Mouse (Mus musculus) thymus, adult 2 months (tissue): ENCODE data around the gene Tmtc1. TPM values are rescaled to one million over a fixed set of nuclear protein-coding genes. Genes with fewer than 3 reads are reported as not detected.

Experiments used
- DNase-seq: peaks from one replicate; pipeline ENCODE4 v3.0.0; 2021
- H3K27ac ChIP-seq: fragments of 200-500 bp; 2 replicates; pipeline ENCODE4 v1.5.1; 2012; ENCODE audit warnings: low read length, control low read depth; ENCODE audit not compliant: control insufficient read depth, insufficient read depth
- H3K27me3 ChIP-seq: fragments of 200-500 bp; 2 replicates; pipeline ENCODE4 v1.6.1; 2012; ENCODE audit warnings: mild to moderate bottlenecking, low read length, moderate library complexity, mixed read lengths; ENCODE audit not compliant: control insufficient read depth, insufficient read depth
- H3K36me3 ChIP-seq: fragments of 200-500 bp; 2 replicates; pipeline ENCODE4 v1.6.1; 2012; ENCODE audit warnings: mild to moderate bottlenecking, low read length, moderate library complexity; ENCODE audit not compliant: control insufficient read depth, insufficient read depth
- H3K4me1 ChIP-seq: fragments of 200-500 bp; replicated peaks from 2 replicates; pipeline ENCODE4 v1.6.1; 2012; ENCODE audit warnings: low read length; ENCODE audit not compliant: control insufficient read depth, insufficient read depth
- H3K4me3 ChIP-seq: fragments of 200-500 bp; 2 replicates; pipeline ENCODE4 v1.5.1; 2012; ENCODE audit warnings: mild to moderate bottlenecking, low read length, control low read depth, moderate library complexity; ENCODE audit not compliant: control insufficient read depth, insufficient read depth
- CTCF ChIP-seq: fragments of 200-500 bp; IDR thresholded peaks from 2 replicates; pipeline ENCODE4 v1.5.1; 2012; ENCODE audit warnings: mild to moderate bottlenecking, control low read depth, low read length, moderate library complexity, borderline replicate concordance; ENCODE audit not compliant: control insufficient read depth, poor library complexity, insufficient read depth; ENCODE audit errors: extremely low read depth
- POLR2A ChIP-seq: fragments of 200-500 bp; IDR thresholded peaks from 2 replicates; pipeline ENCODE4 v1.6.1; 2012; ENCODE audit warnings: mild to moderate bottlenecking, low read length, control low read depth, moderate library complexity; ENCODE audit not compliant: control insufficient read depth, poor library complexity, insufficient read depth; ENCODE audit errors: extremely low read depth
- WGBS: fragments of 180-500 bp; shearing (Covaris S2); methylation state at CpG from one replicate; pipeline ENCODE4 v1.1.7; 2018; 5-methylcytosine and 5-hydroxymethylcytosine counted together
- polyA plus RNA-seq: library from polyadenylated mRNA; depleted of rRNA; stranded (reverse); fragments of >200 nt; gene quantifications from 2 replicates; pipeline ENCODE4 v1.2.3, GENCODE M21; 2012

The Tmtc1 gene
- polyA plus RNA-seq, 1 experiment = 6.4 TPM

DNA sequence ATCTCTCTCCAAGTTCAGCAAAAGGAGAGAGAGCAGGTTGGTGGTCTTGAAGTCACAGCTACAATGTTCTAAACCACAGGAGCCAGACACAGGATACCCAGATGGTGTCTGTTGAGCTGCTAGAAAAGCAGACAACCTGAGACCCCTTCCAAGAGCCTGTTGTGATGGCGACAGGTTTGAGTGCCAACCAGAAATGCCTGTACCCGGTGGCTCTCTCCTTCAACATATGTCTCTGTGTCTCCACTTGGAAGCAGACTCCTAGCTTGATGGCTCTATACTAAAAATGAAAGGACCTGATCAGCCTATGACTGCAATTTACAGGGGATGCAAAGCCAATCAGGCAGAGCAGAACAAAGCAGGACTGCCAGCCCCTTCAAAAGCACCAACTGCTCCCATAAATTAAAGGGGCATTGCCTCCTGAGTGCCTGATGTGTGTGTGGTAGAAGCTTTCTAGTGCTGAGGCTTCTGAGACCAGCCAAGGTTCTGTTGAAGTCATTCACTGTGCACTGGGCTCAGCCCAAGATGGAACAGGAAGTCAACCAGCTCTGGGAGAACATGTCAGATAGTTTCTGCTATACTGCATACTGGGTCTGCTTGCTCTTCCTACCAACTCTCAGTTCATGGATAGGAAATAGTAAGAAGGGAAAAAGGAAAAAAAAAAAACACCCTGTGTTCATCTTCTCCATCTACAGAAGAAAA, 37.2 kb downstream of the Tmtc1 start:
- TF ChIP-seq POLR2A (no peak), CTCF (no peak)
- WGBS = 77% methylated on average over 2 of the region's 2 CpGs
- no peak for DNase-seq
- no peak overlapping the region for H3K27ac ChIP-seq
- H3K27me3 ChIP-seq = no peaks in the 10 kb centered on the region
- no peaks in the 10 kb centered on the region for H3K36me3 ChIP-seq
- no peaks in the 10 kb centered on the region for H3K4me1 ChIP-seq
- H3K4me3 ChIP-seq = no peak overlapping the region

DNA sequence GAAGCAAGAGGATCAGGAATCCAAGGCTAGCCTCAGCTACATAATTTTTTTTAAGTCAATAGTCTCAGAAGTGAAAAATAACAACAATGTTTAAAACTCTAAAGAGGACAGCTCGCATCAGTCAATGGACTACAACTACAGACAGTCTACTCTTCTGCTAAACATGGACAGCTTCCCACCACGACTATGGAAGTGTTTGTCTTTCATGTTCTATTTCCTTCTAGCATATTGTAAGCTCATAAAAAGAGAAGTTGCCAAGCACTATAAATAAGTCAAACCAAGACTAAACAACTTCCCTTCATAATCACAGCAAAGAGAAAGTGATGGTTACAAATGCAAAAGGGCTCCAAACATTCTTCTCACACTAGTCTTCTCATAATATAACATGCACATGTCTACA, 38.6 kb downstream of the Tmtc1 start:
- 37% methylated on average over 2 of the region's 2 CpGs for WGBS
- Histone ChIP-seq H3K36me3 (no peaks in the 10 kb centered on the region), H3K27ac (no peak overlapping the region), H3K4me1 (no peaks in the 10 kb centered on the region), H3K27me3 (no peaks in the 10 kb centered on the region), H3K4me3 (no peak overlapping the region)
- no peak for TF ChIP-seq POLR2A
- no peak for TF ChIP-seq CTCF
- DNase-seq = no peak

DNA sequence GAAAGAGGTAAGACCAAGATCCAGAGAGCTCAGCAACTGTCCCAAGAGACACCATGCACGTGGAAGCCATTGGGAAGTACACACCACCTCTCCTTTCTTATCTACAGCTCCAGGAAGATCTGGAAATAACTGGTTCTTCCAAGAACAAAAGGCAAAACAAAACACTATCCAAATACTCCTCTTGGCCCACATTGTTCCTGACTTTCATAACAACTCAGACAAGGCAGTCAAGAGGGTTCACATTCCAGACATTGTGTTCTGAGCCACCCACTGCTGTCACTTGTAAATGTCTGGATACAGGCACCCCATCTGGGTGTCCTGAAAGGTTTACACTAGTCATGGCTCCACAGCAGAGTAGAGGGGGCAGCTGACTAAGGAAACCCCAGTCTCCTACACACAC, 39.7 kb downstream of the Tmtc1 start:
- no peaks in the 10 kb centered on the region for H3K36me3 ChIP-seq
- no peak overlapping the region for H3K27ac ChIP-seq
- WGBS = 88% methylated on average over 1 of the region's 1 CpGs
- DNase-seq = no peak
- H3K4me3 ChIP-seq = no peak overlapping the region
- TF ChIP-seq CTCF = no peak
- no peaks in the 10 kb centered on the region for H3K27me3 ChIP-seq
- H3K4me1 ChIP-seq = no peaks in the 10 kb centered on the region

DNA sequence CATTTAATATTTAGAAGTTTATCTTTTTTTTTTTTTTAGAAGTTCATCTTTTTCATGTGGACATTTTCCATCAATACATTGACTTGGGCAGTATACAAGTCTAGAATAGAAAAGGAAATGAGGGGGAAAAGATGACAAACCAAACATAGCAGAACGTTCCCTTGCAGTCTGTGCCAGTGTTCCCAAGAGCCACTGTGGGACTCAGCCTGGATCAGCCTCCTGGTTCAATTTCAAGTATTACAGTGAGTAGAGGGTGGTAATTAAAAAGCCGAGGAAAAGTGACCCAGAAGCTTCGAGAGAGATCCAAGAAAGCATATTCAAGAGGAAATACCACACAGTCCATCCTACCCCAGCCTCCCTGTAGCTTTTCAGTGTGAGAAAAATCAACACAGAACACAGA, 40.4 kb downstream of the Tmtc1 start:
- no peaks in the 10 kb centered on the region for H3K4me1 ChIP-seq
- no peak overlapping the region for H3K27ac ChIP-seq

DNA sequence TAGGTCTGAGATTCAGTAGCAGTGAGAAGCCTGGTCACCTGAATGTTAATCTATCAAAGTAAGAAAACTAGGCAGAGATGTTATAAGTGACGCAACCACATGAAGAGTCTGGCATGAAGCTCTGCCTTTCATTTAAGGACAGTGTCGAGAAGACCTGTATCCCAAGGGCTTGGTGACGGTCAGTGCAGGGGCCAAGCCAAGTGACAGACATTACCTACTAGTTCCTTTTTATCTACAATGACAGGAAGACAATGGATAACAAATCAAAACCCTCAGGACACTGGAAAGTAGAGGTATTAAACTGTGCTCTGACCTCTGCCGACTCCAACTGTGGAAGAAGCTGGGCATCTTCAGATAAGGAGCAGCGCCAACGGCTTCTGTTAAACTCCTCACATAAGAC, 43.2 kb downstream of the Tmtc1 start:
- no peak overlapping the region for H3K4me3 ChIP-seq
- no peaks in the 10 kb centered on the region for H3K27me3 ChIP-seq
- no peaks in the 10 kb centered on the region for H3K4me1 ChIP-seq
- 97% methylated on average over 6 of the region's 6 CpGs for WGBS
- no peak for DNase-seq
- no peak overlapping the region for H3K27ac ChIP-seq
- H3K36me3 ChIP-seq = no peaks in the 10 kb centered on the region
- no peak for TF ChIP-seq POLR2A
- no peak for TF ChIP-seq CTCF

More for the DNA sequence above, 40.4 kb downstream of the Tmtc1 start:
- 90% methylated on average over 3 of the region's 3 CpGs for WGBS
- H3K27me3 ChIP-seq = no peaks in the 10 kb centered on the region
- no peaks in the 10 kb centered on the region for H3K36me3 ChIP-seq
- DNase-seq = no peak
- TF ChIP-seq POLR2A (no peak), CTCF (no peak)
- no peak overlapping the region for H3K4me3 ChIP-seq

DNA sequence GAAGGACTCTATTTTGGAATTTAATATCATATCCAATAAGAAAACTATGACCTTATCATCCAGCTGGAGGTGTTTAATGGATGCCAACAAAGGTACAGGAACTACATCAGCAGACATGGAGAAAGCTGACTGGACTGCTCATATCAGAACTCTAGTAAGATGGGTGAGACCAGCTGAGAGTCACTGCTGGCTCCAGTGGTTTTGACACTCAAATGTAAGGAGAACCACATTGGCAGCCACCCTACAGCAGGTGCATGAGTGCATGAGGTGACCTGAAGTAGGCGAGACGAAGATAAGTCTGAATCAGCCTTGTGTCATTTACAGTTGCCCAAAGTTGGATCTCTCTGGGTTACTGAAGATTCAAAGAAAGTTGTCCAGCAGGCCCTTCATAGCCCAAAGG, 44.6 kb downstream of the Tmtc1 start:
- WGBS = 94% methylated on average over 2 of the region's 2 CpGs

DNA sequence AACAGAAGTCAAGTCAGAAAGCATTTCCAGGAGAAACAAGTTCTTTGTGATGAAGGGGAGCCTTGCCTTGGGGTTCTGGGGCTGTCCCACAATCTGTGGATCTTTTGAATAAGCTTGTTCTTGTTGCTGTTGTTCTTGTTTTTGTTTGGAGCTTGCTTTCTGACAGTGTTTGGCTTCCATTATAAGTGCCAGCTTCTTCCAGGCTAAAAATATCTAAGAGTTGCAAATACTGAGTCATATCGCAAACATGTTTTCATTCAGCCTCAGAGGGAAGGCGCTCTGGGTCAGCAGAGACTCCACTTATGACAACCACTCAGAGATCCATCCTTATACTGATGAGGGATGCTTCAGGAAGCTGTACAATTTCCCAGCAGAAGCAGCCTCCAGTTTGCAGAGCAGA, 45.3 kb downstream of the Tmtc1 start:
- TF ChIP-seq CTCF (no peak), POLR2A (no peak)
- 86% methylated on average over 2 of the region's 2 CpGs for WGBS
- no peaks in the 10 kb centered on the region for H3K4me1 ChIP-seq
- no peaks in the 10 kb centered on the region for H3K27me3 ChIP-seq
- H3K36me3 ChIP-seq = no peaks in the 10 kb centered on the region
- no peak for DNase-seq
- no peak overlapping the region for H3K27ac ChIP-seq
- H3K4me3 ChIP-seq = no peak overlapping the region

More for the DNA sequence above, 44.6 kb downstream of the Tmtc1 start:
- Histone ChIP-seq H3K27me3 (no peaks in the 10 kb centered on the region), H3K4me1 (no peaks in the 10 kb centered on the region), H3K36me3 (no peaks in the 10 kb centered on the region), H3K4me3 (no peak overlapping the region), H3K27ac (no peak overlapping the region)
- no peak for DNase-seq
- TF ChIP-seq POLR2A = no peak
- no peak for TF ChIP-seq CTCF

DNA sequence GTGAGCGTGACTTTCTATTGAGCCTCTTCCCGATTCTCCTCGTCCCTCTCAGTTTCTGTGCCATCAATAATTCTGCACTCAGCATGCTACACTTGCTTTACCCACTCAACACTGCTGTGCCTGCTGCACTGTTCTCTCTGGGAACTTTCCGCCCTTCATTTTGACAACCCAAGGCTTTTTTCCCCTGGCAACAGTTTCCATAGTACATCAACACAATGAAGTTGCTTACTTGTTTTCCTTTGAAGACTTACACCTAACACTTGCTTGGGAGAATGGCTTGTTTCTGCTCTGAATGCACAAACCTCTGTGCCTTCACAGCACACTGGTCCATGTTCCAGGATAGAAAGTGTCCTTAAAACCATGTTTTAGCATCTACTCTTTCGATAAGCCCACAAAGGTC, 46.9 kb downstream of the Tmtc1 start:
- no peak for TF ChIP-seq CTCF
- no peak for TF ChIP-seq POLR2A
- Histone ChIP-seq H3K36me3 (no peaks in the 10 kb centered on the region), H3K27me3 (no peaks in the 10 kb centered on the region), H3K27ac (no peak overlapping the region), H3K4me1 (no peaks in the 10 kb centered on the region), H3K4me3 (no peak overlapping the region)
- WGBS = 97% methylated on average over 5 of the region's 5 CpGs
- DNase-seq = no peak
